Mouse (Mus musculus): Measurements from ENCODE around the gene Rbfox1. TPM values are rescaled to one million over a fixed set of nuclear protein-coding genes. Genes with fewer than 3 reads are reported as not detected.
A peak's percentile ranks its signal among the peaks of the same experiment; 100 is the strongest.

Rbfox1 gene
- polyA plus RNA-seq, 1 experiment from 2014 or later: 125 TPM

GRCm38 (mm10) chr16:6423878-6424409 lies 538.8 kb downstream of the Rbfox1 start:
- 92% methylated on average over 4 of the region's 4 CpGs for WGBS
- no peaks in the 10 kb centered on the region for H3K27me3 ChIP-seq (ENCODE audit: control insufficient read depth, insufficient read depth, low read length)

GRCm38 (mm10) chr16:6424738-6425137 lies 539.6 kb downstream of the Rbfox1 start:
- no peaks in the 10 kb centered on the region for H3K36me3 ChIP-seq (ENCODE audit: control insufficient read depth, insufficient read depth, low read length)
- H3K4me2 ChIP-seq (ENCODE audit: low read length): no peak overlapping the region
- DNase-seq (no peak), ATAC-seq (ENCODE audit: low FRiP score, low TSS enrichment) (no peak)
- H3K9ac ChIP-seq (replicated peaks; ENCODE audit: low read length): no peak overlapping the region
- no peak overlapping the region for H3K4me3 ChIP-seq (replicated peaks; ENCODE audit: low read depth, low read length)
- whole genome bisulfite sequencing: 90% methylated on average over 2 of the region's 2 CpGs
- no peaks in the 10 kb centered on the region for H3K27me3 ChIP-seq (ENCODE audit: control insufficient read depth, insufficient read depth, low read length)
- no peaks in the 10 kb centered on the region for H3K9me3 ChIP-seq (ENCODE audit: control insufficient read depth, low read length)
- H3K27ac ChIP-seq (replicated peaks; ENCODE audit: low read depth, low read length): no peak overlapping the region
- H3K4me1 ChIP-seq (ENCODE audit: control insufficient read depth, insufficient read depth, low read length): peaks cover 6% of the 10 kb centered on the region; the same call in 1 of the 2 replicates

More at GRCm38 (mm10) chr16:6423878-6424409, 538.8 kb downstream of the Rbfox1 start:
- Histone ChIP-seq H3K4me1 (ENCODE audit: control insufficient read depth, insufficient read depth, low read length) (peaks cover 6% of the 10 kb centered on the region; the same call in 1 of the 2 replicates), H3K36me3 (ENCODE audit: control insufficient read depth, insufficient read depth, low read length) (no peaks in the 10 kb centered on the region), H3K4me2 (ENCODE audit: low read length) (no peak overlapping the region), H3K9me3 (ENCODE audit: control insufficient read depth, low read length) (no peaks in the 10 kb centered on the region), H3K27ac (replicated peaks; ENCODE audit: low read depth, low read length) (no peak overlapping the region), H3K9ac (replicated peaks; ENCODE audit: low read length) (no peak overlapping the region), H3K4me3 (replicated peaks; ENCODE audit: low read depth, low read length) (no peak overlapping the region)
- no peak for DNase-seq
- ATAC-seq (ENCODE audit: low FRiP score, low TSS enrichment): no peak

- no peak overlapping the region for H3K4me3 ChIP-seq (replicated peaks; ENCODE audit: low read depth, low read length)
- no peaks in the 10 kb centered on the region for H3K27me3 ChIP-seq (ENCODE audit: control insufficient read depth, insufficient read depth, low read length)
- no peak overlapping the region for H3K9ac ChIP-seq (replicated peaks; ENCODE audit: low read length)
- no peak overlapping the region for H3K4me2 ChIP-seq (ENCODE audit: low read length)
- no peak overlapping the region for H3K27ac ChIP-seq (replicated peaks; ENCODE audit: low read depth, low read length)
- 54% methylated on average over 12 of the region's 12 CpGs for WGBS
- H3K9me3 ChIP-seq (ENCODE audit: control insufficient read depth, low read length): no peaks in the 10 kb centered on the region
- DNase-seq (peak; percentile 50), ATAC-seq (ENCODE audit: low FRiP score, low TSS enrichment) (no peak)
- H3K4me1 ChIP-seq (ENCODE audit: control insufficient read depth, insufficient read depth, low read length): peaks cover 6% of the 10 kb centered on the region; the same call in 1 of the 2 replicates
- H3K36me3 ChIP-seq (ENCODE audit: control insufficient read depth, insufficient read depth, low read length): no peaks in the 10 kb centered on the region
Observed at GRCm38 (mm10) chr16:6427292-6428281, 542.4 kb downstream of the Rbfox1 start.

GRCm38 (mm10) chr16:6430981-6431380 lies 545.8 kb downstream of the Rbfox1 start:
- Histone ChIP-seq H3K4me2 (ENCODE audit: low read length) (no peak overlapping the region), H3K36me3 (ENCODE audit: control insufficient read depth, insufficient read depth, low read length) (no peaks in the 10 kb centered on the region), H3K9me3 (ENCODE audit: control insufficient read depth, low read length) (no peaks in the 10 kb centered on the region), H3K4me3 (replicated peaks; ENCODE audit: low read depth, low read length) (no peak overlapping the region), H3K4me1 (ENCODE audit: control insufficient read depth, insufficient read depth, low read length) (peaks cover 8% of the 10 kb centered on the region; the same call in 1 of the 2 replicates), H3K27ac (replicated peaks; ENCODE audit: low read depth, low read length) (no peak overlapping the region), H3K27me3 (ENCODE audit: control insufficient read depth, insufficient read depth, low read length) (no peaks in the 10 kb centered on the region), H3K9ac (replicated peaks; ENCODE audit: low read length) (no peak overlapping the region)
- no peak for ATAC-seq (ENCODE audit: low FRiP score, low TSS enrichment)
- WGBS: 95% methylated on average over 2 of the region's 2 CpGs
- DNase-seq: no peak

- no peak overlapping the region for H3K4me3 ChIP-seq (replicated peaks; ENCODE audit: low read depth, low read length)
- H3K36me3 ChIP-seq (ENCODE audit: control insufficient read depth, insufficient read depth, low read length): no peaks in the 10 kb centered on the region
- ATAC-seq (ENCODE audit: low FRiP score, low TSS enrichment) (no peak), DNase-seq (peak; percentile 54)
- H3K27ac ChIP-seq (replicated peaks; ENCODE audit: low read depth, low read length): no peak overlapping the region
- 62% methylated on average over 2 of the region's 2 CpGs for WGBS
- H3K9ac ChIP-seq (replicated peaks; ENCODE audit: low read length): no peak overlapping the region
- H3K4me2 ChIP-seq (ENCODE audit: low read length): no peak overlapping the region
- no peaks in the 10 kb centered on the region for H3K27me3 ChIP-seq (ENCODE audit: control insufficient read depth, insufficient read depth, low read length)
- H3K4me1 ChIP-seq (ENCODE audit: control insufficient read depth, insufficient read depth, low read length): 0 out of 2 replicates have a peak, but pooled peaks cover 2% of the 10 kb centered on the region
- H3K9me3 ChIP-seq (ENCODE audit: control insufficient read depth, low read length): no peaks in the 10 kb centered on the region
Observed at GRCm38 (mm10) chr16:6436445-6436844, 551.3 kb downstream of the Rbfox1 start.

- no peak overlapping the region for H3K27ac ChIP-seq (replicated peaks; ENCODE audit: low read depth, low read length)
- no peak for ATAC-seq (ENCODE audit: low FRiP score, low TSS enrichment)
- no peak overlapping the region for H3K9ac ChIP-seq (replicated peaks; ENCODE audit: low read length)
- WGBS: 48% methylated on average over 5 of the region's 5 CpGs
- H3K36me3 ChIP-seq (ENCODE audit: control insufficient read depth, insufficient read depth, low read length): no peaks in the 10 kb centered on the region
- H3K4me3 ChIP-seq (replicated peaks; ENCODE audit: low read depth, low read length): no peak overlapping the region
- H3K9me3 ChIP-seq (ENCODE audit: control insufficient read depth, low read length): no peaks in the 10 kb centered on the region
- DNase-seq: peak; percentile 19
- H3K4me1 ChIP-seq (ENCODE audit: control insufficient read depth, insufficient read depth, low read length): no peaks in the 10 kb centered on the region
- no peak overlapping the region for H3K4me2 ChIP-seq (ENCODE audit: low read length)
- no peaks in the 10 kb centered on the region for H3K27me3 ChIP-seq (ENCODE audit: control insufficient read depth, insufficient read depth, low read length)
Observed at GRCm38 (mm10) chr16:6448250-6448649, 563.1 kb downstream of the Rbfox1 start.

GRCm38 (mm10) chr16:6455349-6455748 lies 570.2 kb downstream of the Rbfox1 start:
- Histone ChIP-seq H3K9ac (replicated peaks; ENCODE audit: low read length) (no peak overlapping the region), H3K27ac (replicated peaks; ENCODE audit: low read depth, low read length) (no peak overlapping the region), H3K4me1 (ENCODE audit: control insufficient read depth, insufficient read depth, low read length) (no peaks in the 10 kb centered on the region), H3K9me3 (ENCODE audit: control insufficient read depth, low read length) (no peaks in the 10 kb centered on the region), H3K27me3 (ENCODE audit: control insufficient read depth, insufficient read depth, low read length) (no peaks in the 10 kb centered on the region), H3K4me3 (replicated peaks; ENCODE audit: low read depth, low read length) (no peak overlapping the region), H3K36me3 (ENCODE audit: control insufficient read depth, insufficient read depth, low read length) (no peaks in the 10 kb centered on the region), H3K4me2 (ENCODE audit: low read length) (no peak overlapping the region)
- ATAC-seq (ENCODE audit: low FRiP score, low TSS enrichment) (no peak), DNase-seq (peak; percentile 31)
- 80% methylated on average over 3 of the region's 3 CpGs for WGBS

GRCm38 (mm10) chr16:6479094-6479590 lies 594.0 kb downstream of the Rbfox1 start:
- Histone ChIP-seq H3K4me3 (replicated peaks; ENCODE audit: low read depth, low read length) (no peak overlapping the region), H3K27ac (replicated peaks; ENCODE audit: low read depth, low read length) (peak overlapping the region; percentile 53), H3K4me1 (ENCODE audit: control insufficient read depth, insufficient read depth, low read length) (peaks cover 15% of the 10 kb centered on the region), H3K4me2 (ENCODE audit: low read length) (no peak overlapping the region), H3K36me3 (ENCODE audit: control insufficient read depth, insufficient read depth, low read length) (no peaks in the 10 kb centered on the region), H3K9ac (replicated peaks; ENCODE audit: low read length) (no peak overlapping the region), H3K9me3 (ENCODE audit: control insufficient read depth, low read length) (no peaks in the 10 kb centered on the region), H3K27me3 (ENCODE audit: control insufficient read depth, insufficient read depth, low read length) (no peaks in the 10 kb centered on the region)
- no peak for ATAC-seq (ENCODE audit: low FRiP score, low TSS enrichment)
- peak; percentile 32 for DNase-seq
- 50% methylated on average over 1 of the region's 1 CpGs for WGBS

Measured in midbrain, embryonic 14.5 days (tissue).